Mouse (Mus musculus) cerebellum, adult 18-20 months (tissue): ENCODE measurements around the gene Gm17428.
"Not testable (repeated sequence)": the region's sequence is repeated elsewhere in the genome, so short reads cannot be mapped to it uniquely, and the experiment has no call there.

ENCODE experiments used
- DNase-seq, 2 experiments: peaks; one replicate each; pipeline ENCODE4 v3.0.0; 2021

The Gm17428 gene

DNA sequence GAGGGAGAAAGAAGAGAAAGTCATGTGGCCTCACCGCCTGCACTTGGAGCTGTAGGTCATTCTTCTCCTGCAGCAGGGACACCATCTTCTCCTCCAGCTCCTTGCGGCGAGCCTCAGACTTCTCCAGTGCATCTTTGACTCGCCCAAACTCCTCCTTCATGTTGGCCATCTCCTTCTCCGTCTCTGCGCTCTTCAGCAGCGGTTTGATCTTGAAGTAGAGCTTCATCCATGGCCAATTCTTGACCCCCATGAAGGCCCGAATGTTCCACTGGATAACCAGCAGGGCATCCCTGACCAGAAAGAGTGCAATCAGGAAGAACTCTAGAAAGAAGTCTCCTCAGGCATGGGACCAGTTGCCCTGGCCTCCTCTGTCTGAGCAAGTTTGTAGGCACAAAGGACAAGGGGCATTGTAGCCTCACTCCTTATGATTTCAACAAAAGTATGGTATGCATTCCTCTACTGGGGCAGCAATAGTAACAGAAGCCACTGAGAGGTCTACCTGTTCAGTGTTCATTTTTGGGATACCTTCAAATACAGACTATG is 23.0 kb upstream of the Gm17428 start:
- DNase-seq, result no peak

DNA sequence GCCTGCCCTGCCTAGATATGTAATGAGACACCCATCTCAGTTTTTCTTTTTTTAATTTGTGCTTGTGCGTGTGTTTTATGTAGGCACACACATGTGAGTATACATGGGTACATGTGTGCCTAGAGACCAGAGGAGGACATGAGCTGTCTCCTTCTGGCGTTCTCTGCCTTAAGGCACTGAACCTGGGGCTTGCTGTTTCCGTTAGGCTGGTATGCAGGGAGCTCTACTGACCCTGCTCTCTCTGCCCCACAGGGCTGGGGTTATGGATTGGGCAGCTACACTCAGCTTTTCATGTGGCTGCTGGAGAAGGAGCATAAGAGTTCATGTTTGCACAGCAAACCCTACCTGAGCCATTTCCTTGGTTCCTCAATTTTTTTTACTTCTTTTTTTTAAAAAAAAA is 22.3 kb upstream of the Gm17428 start:
- no peak for DNase-seq

DNA sequence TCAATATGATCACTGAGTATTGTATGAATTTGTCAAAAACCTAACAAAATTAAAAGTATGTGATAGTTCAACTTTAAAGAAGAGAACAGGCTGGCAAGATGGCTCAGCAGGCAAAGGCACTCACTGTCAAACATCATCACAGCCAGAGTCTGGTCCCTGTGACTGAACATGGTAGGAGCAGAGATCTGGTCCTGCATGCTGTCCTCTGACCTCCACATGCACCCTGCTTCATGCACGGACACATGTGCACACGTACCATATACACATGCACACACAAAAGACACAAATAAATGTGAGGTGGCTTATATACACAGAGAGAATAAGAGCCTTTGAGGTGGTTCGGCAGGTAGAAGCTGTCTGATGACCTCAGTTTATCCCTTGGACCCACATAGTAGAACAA is 21.3 kb upstream of the Gm17428 start:
- no peak for DNase-seq

DNA sequence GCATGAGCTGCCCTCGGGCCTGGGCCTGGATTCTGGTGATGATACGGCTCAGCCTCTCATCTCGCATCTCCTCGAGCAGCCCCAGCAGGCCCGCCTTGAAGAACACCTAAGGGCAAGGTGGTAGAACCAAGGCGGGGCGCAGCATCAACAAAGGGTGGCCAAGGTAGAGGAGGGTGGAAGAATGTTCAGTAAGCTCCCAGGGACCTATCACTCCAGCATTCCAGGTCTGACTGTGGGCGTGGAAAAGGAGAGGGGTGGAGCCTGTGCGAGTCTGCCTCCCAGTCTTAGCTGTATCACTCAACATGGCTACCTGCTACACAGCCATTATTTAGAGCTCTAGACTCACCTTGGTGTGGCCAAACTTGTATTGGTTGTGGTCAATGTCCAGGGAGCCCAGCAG is 20.2 kb upstream of the Gm17428 start:
- DNase-seq, result no peak

DNA sequence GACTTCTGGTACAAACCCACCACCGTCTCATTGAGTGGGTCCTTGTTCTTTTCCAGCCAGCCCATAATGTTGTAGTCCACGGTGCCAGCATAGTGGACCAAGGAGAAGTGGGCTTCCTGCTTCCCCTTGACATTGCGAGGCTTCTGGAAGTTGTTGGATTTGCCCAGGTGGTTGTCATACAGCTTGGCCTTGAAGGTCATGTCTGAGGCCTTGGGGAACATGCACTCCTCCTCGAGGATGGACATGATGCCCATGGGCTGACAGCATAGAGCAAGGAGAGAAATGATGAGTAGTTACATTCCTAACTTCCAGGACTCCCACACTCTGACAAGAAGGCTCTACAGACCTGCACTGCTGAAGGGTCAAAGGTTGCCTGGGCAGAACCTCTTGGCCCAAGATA is 18.2 kb upstream of the Gm17428 start:
- DNase-seq, result no peak

DNA sequence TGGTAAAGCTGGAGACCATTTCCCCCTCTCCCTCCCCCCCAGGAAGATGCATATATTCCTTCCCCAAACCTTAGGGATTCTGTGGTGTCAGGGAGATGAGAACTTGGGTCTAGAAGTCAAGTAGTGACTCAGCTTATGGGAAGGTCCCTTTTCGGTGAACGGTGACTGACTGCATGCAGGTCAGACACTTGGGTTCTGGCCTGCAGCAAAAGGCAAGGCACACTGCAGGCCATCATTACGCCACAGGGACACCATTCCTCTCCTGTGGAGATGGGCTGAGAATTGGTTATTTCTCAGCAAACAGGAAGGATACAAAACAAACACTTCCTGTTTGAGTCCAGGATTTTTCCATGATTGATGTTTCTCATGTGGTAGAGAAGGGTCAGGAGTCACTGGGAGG is 17.5 kb upstream of the Gm17428 start:
- no peak for DNase-seq

DNA sequence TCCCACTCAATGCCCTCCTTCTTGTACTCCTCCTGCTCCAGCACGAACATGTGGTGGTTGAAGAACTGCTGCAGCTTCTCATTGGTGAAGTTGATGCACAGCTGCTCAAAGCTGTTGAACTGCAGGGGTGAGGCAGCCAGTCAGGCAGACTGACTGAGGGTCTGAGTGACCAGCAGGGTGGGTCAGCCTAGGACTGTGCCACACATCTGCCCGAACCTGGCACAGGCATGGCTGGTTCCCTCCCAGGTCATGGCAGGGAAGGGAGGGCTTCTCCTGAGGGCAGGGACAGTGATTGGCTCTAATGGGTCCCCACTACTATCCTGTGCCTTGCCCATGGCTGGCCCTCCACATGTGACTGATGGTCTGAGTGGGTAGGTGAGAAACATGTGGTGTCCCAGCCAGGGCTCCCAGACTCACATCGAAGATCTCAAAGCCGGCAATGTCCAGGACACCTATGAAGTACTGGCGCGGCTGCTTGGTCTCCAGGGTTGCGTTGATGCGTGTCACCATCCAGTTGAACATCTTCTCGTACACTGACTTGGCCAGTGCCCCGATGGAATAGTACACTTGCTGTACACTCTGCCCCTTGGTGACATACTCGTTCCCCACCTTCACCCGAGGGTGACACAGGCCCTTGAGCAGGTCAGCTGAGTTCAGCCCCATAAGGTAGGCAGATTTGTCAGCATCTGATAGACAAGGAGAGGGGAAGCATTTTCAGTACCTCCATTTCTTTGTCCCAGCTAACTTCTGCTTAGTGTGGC is 16.7 kb upstream of the Gm17428 start:
- DNase-seq, result not testable (repeated sequence)

DNA sequence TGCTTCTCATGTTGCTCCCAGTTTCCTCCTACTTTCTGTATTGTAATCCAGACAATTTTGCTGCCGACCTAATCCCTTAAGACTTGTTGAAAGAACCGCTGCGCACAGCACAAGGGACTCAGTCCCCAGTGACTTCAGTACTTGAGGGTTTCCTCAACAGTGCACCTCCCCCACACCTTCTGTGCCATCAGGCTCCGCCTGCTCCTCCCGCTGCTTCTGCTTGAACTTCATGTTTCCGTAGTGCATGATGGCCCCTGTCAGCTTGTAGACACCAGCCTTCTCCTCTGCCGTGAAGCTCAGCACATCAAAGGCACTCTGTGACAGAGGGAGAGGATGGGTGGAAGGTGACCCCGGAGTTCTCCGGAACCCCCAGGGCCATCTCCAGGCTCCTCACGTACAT is 16.0 kb upstream of the Gm17428 start:
- no peak for DNase-seq

DNA sequence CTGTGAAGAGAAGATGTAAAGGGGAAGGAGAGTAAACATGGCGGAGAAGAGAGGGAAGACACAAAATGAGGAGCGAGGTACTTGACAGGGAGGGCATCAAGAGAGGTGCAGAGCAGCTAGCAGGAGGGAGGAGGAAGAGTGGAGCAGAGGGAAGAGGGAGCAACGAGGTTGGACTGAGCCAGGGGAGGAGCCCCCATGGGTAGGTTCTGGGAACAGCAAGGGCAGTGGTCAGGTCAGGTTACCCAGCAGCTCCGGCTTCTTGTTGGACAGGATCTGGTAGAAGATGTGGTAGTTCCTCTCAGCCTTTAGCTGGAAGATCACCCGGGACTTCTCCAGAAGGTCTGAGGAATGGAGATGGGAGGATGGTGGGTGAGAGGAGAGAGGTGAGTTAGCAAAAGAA is 15.2 kb upstream of the Gm17428 start:
- DNase-seq, result no peak

DNA sequence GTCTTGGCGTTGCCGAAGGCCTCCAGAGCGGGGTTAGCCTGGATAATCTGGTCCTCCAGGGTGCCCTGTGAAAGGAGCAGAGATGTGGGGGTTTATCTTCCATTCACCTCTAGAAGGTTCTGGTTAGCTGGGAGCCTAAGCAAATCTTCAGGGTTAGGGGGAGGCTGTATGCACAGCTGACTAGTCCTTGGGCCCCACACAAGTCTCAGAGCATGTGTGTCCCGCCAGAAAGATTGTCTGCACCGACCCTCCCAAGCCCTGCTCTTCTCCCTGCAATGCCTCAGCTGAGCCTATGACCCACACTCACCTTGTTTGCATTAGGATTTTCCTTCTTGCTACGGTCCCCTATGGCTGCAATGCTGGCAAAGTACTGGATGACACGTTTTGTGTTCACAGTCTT is 14.0 kb upstream of the Gm17428 start:
- DNase-seq, result no peak

DNA sequence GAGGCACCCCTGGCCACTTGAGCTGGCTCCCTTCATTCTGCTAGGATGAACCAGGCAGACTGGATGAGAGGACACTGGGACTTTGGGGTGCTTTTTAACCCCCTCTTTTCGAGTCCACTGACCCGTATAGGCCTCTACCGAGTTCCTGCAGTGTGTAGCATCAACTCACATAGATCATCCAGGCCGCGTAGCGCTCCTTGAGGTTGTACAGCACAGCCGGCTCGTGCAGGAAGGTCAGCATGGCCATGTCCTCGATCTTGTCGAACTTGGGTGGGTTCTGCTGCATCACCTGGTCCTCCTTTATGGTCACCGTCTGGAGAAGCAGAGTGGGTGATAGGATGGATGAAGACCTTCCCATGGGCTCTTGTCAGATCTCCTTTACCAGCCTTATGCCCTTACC is 13.0 kb upstream of the Gm17428 start:
- no peak for DNase-seq

DNA sequence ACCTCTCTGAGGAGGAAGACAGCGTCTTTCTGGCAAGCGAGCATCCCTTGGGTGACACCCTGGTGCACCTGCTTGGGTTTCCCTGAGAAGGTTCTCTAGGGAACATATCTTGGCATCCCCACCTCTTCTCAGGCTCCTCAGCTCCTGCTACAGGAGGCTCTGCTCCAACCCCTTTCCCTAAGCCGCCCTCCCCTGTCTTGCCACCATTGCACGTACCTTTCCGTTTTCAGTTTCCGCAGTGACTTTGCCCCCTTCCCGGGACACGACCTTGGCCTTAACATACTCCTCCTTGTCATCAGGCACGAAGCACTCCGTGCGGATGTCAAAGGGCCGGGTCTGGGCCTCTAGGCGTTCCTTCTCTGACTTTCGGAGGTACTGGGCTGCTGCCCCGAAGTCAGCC is 11.7 kb upstream of the Gm17428 start:
- no peak for DNase-seq

DNA sequence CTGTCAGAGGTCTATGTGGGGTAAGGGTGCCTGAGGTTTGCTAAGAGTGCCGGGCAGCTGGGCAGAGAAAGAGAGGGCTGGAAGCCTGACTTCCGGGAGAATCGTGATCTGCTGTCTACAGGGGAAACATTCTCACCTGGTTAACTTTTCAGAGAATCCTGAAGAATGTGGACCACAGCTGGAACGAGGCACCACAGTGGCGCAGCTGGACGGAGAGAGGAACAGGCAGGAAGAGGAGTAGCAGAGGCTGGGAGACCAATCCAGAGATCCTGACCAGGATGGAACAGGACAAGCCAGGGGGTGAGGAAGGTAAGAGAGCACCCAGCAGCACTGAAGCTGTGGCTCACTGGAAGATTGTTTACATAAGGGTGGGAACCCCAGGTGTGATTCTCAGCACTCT is 11.1 kb upstream of the Gm17428 start:
- no peak for DNase-seq

DNA sequence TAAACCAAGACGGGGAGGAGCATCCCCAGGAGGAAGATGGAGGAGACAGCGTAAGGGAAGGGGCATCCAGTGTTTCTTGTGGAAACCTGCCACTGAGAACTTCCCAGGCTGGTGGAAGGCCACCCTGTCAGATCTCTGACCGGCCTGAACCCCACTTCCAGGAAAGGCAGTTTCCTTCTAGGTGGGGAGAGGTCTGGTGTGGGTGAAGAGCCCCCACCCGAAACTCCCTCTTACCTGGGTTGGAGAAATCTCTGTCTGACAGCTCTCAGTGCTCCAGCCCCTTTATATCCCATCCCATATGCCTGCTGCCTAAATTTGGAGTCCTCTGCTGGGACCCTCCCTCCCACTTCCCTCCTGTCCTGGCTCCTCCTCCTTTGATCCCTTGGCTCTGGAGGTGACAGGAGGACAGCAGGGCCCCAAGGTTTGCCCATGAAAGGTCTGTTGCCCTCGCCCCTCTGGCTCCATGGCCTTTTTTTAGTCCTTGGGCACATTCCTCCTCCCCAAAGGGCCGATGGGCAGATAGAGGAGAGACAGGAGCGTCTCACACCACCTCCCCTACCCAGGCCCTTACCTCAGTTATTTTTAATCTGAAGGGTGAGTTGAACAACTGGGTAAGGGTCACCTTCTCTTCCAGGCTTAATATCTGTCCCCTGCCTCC is 10.3 kb upstream of the Gm17428 start, which contains the start of gene Myh6:
Gene Myh6, minus strand, starts transcription at position 608 of the 658 bp plus-strand sequence.
- DNase-seq, result no peak

DNA sequence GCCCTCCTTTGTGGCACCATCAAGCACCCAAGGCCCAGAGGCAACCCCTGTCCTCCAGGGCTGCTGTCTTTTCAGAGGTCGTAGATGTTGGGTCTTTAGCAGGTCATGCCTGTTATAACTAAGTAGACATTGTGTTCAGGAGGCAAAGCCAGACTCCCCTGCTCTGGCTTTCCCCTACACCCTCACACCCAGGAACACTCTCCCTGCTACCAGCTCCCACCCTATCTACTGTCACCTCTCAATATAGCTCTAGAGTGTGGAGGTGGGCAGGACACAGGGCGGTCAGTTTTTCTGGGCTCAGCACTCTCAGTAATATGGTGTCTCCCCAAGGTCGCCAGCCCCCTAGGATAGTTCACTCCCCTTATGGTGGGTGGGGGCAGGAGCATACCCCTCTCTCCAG is 8.9 kb upstream of the Gm17428 start:
- DNase-seq, result no peak

DNA sequence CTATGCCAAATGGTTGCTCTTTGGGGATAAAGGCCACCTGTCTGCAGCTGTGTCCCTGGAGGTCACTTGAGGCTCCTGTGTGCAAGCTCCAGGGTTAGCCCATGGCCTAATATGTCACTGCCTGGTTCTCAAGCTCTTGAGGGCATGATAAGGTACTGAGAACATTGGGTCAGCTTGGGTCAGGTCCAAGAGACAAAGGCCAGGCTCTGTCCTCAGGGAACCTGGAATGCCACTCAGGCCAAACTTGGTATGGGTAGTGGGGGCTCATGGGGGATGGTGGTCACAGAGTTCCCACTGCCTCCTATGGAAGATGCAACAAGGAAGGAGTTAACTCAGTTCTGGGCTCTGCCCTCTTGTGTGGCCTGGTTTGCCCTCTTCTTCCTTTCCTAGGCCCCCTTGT is 8.4 kb upstream of the Gm17428 start:
- no peak for DNase-seq

DNA sequence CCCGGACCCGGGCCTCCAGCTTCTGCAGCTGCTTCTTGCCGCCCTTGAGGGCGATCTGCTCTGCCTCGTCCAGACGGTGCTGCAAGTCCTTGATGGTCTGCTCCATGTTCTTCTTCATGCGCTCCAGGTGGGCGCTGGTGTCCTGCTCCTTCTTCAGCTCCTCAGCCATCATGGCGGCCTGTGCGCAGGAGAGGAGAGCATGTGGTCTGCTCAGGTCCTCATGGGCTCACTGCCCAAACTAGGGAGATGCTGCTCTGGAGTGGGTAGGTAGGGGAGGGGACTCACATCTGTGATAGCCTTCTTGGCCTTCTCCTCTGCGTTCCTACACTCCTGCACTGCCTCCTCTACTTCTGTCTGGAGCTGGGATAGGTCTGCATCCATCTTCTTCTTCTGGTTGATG is 3.9 kb upstream of the Gm17428 start:
- DNase-seq, result not testable (repeated sequence)

DNA sequence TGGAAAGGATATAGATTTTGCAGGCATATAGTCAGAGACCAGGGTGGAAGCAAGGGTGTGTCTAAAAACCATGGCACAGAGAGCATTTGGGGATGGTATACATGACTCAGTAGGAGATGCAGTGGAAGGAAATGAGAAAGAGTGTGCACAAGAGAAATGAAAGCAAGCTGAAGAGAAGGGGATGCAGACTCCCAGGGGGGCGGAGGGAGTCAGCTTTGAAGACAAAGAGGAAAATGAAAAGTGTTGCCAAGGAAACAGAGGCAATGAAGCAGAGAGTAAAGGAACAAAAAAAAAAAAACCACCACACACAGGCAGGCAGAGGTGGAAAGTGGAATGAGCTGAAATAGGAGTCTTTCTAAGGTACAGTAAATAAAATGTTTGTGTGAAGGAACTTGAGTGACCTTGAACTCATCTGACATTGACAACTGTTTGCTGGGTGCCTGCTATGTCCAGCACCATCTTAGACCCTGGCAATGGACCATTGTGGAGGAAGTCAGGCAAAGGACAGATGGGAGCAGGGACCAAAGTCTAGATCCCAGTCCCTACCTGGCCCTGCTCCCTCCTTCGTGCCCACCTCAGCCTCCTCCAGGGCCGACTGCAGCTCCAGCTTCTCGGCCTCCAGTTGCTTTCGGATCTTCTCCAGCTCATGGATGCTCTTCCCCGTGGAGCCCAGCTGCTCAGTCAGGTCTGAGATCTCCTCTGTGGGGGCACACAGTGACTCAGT is 2.5 kb upstream of the Gm17428 start:
- DNase-seq, result no peak

DNA sequence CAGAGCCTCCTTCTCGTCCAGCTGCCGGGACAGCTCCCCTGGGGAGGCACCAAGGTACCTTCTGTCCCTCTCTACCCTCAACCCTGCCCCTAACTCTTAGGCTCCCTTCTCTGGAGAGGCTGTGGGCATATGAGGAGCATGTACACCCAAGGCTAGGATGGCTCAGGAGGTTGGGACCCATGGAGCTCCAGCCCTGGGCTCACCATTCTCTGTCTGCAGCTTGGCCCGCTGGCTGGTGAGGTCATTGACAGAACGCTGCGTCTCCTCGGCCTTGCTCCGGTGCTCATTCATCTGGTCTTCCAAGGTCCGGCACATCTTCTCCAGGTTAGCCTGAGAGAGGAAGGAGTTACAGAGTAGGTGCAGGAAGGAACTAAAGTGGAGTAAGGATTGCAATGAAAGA is 1.9 kb downstream of the Gm17428 start:
- DNase-seq, result no peak

DNA sequence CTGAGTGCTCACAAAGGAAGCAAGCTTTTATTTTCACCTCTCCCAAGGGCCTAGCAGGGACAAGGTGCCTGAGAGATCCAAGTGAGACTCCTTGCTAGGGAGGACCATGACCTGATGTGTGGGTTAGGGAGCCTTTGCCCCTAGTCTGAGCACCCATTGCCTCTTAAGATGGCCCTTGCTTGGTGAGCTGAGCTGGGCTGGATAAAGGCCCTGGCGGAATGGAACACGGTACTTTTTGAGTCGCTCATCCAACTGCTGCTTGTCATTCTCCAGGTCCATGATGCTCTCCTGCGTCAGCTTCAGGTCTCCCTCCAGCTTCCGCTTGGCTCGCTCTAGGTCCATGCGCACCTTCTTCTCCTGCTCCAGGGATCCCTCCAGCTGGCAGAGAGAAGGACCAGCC is 5.2 kb downstream of the Gm17428 start:
- no peak for DNase-seq

DNA sequence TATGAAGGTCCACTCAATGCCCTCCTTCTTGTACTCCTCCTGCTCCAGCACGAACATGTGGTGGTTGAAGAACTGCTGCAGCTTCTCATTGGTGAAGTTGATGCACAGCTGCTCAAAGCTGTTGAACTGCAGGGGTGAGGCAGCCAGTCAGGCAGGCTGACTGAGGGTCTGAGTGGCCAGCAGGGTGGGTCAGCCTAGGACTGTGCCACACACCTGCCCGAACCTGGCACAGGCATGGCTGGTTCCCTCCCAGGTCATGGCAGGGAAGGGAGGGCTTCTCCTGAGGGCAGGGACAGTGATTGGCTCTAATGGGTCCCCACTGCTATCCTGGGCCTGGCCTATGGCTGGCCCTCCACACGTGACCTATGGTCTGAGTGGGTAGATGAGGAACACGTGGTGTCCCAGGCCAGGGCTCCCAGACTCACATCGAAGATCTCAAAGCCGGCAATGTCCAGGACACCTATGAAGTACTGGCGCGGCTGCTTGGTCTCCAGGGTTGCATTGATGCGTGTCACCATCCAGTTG is 11.7 kb downstream of the Gm17428 start:
- DNase-seq, result not testable (repeated sequence)

DNA sequence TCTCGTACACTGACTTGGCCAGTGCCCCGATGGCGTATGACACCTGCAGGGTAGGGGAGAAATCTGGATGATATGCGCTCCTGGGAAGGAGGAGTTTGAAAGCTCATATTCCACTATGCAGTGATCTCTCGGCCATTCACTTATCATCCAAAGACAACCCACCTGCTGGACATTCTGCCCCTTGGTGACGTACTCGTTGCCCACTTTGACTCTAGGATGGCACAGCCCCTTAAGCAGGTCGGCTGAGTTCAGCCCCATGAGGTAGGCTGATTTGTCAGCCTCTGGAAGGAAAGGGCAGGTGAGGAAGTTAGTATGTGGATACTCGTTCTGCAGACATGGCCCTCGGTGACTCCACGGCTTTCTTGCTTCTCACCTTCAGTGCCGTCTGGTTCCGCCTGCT is 12.1 kb downstream of the Gm17428 start:
- DNase-seq, result no peak

DNA sequence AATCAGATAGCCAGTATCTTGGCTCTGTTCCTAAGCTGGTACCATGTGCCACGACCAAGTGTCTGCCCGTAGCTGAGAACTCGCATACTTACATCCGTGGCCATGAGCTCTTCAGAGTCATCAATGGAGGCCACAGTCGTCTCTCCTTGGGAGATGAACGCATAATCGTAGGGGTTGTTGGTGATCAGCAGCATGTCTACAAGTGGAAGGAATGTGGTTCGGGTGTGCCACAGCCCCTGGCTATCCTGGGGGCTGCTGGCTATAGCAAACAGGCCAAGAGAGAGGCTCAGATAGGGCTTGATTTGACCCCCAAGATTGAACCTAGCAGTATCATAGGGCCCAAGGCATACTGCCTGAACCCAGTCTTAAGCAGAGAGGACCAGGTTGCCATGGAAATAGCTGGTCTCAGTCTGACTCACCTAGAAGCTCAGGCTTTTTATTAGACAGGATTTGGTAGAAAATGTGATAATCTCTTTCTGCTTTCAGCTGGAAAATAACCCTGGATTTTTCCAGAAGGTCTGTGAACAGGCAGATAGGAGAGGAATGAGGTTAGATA is 13.2 kb downstream of the Gm17428 start:
- no peak for DNase-seq
